Mouse (Mus musculus): ENCODE results near the gene Syk. TPM values are rescaled to one million over a fixed set of nuclear protein-coding genes. Genes with fewer than 3 reads are reported as not detected.

Gene Syk
- polyA plus RNA-seq (2015; fragmentation: Nextera tagmentation; extraction: Ambion mirVana), result 0.95 and 1.4 TPM in 2 replicates

DNA sequence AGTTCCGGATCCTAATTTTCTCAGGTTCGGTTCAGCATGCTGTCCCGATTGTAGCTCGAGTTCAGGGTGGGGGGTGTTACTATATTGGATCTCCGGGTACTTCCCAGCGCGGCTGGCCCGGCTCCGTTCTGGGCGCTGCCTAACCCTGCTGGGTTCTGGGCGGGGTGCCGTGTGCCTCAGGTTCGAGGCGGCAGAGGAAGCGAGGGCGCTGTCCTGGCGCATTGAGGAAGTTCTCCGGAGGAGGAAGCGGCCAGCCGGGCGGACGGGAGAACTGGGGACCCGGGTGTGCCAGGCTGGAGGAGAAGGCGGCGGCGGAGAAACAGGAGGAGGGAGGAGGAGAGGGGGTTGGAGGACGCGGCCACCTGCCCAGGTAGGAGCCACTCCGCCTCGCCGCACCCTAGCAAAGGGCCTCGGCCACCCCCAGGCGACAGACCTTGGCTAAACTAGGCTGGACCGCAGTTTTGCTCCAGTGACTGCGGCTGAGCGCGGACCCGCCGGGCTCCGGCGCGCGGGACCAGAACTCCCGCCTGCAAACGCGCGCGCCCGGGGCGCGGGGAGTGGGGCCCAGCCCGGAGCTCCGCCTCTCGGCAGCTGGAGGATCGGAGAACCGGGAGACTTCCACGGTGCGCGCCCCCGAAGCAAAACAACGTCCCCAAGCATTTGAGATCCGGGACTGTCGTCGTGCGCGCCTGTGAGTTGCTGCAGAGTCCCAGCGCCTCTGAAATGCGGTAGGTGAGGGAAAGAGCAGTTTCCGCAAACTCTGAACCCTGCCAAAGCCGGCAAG lies at the start of gene Syk:
Gene Syk, plus strand, starts transcription at position 296 of the 784 bp plus-strand sequence.

Other genes with a start within 250 kb of the Syk start
- 6.1 and 7.6 TPM in 2 replicates for gene Diras2, start 51.9 kb upstream of the Syk start, polyA plus RNA-seq (2015; fragmentation: Nextera tagmentation; extraction: Ambion mirVana)